Mouse (Mus musculus): Measurements from ENCODE around the gene Hs1bp3.

DNA sequence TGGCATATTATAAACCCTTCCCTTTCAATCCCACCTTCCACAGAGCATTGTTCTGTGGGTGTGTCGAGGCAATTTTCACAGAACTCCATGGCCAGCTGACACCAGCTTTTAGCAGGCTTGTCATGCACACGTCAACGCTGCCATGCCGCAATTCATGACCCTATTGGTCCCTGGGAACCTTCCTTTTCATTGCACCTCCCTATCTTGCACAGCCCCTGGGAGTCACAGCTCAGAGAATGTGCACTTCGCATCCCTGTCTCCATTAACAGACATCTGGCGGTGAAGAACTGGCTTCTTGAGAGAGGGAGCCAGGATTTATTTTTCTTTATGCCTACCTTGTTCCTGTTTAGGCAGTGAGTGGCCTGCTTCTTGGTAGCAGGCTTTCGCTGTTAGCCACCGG, 25.7 kb downstream of the Hs1bp3 start:
- TF ChIP-seq CTCF (IDR thresholded peaks at IDR 0.05; ENCODE audit: insufficient read depth, low read depth, low read length) (no peak), POLR2A (IDR thresholded peaks at IDR 0.05; ENCODE audit: insufficient read depth, low read depth, low read length) (no peak)
